Comparison of ENCODE assay signal across 8 mouse cellular contexts in the genomic region with DNA sequence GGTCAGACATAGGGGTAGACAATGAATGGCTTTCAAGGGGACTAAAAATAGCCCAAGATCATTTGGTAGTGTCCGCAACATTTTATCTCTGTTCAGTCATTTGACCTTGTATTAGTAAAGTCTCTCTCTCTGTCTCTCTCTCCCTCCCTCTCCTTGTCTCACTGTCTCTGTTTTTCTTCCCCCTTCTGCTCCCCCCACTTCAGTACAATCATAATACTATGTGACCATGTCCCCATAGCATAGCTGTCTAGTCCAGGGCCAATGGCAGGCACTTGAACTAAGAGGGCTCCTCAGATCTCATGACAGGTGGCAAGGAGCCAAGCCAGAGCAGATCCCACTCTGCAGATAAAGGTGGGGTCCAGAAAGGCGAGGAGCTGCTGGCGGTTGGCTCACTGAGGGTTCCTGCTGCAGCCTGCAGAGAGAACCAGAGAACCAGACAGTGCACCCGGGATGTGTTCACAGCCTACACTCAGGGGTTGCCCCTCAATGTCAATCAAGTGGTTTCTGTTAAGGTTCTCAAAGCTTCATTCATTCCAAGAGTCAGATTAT. TPM values are rescaled to one million over a fixed set of nuclear protein-coding genes. Genes with fewer than 3 reads are reported as not detected.
DNase-seq lines count a peak whose midpoint lies in the region; ATAC-seq lines count a peak whose summit lies in the region.

No protein-coding gene starts in this region.

- ATAC-seq in granulocyte monocyte progenitor cell, adult 5-6 weeks (replicated peaks; ENCODE audit: poor library complexity, severe bottlenecking): peak; percentile 60

- DNase-seq in lung, adult 18-20 months: peak; percentile 16 to 24
- DNase-seq in lung, postnatal 25 days (ENCODE audit: low spot score): no peak
- peak; percentile 51 to 54 for DNase-seq in kidney, postnatal 25 days
- DNase-seq in spleen, postnatal 10 days (ENCODE audit: low spot score in 2 of 2): peak; percentile 24 to 58
- DNase-seq in MN1 (ENCODE audit: low spot score): no peak
- no peak for DNase-seq in layer of hippocampus, postnatal 36 days
- DNase-seq in left cerebral cortex, postnatal 4 days: no peak

- intact Hi-C loops in left cerebral cortex, postnatal 4 days (cut with DNase I): no loop called here

RNA-seq across cellular contexts. Expression of a gene that starts 34.9 kb away (rescaled TPM):
- 50.6 and 50.9 TPM in 2 replicates for total RNA-seq in granulocyte monocyte progenitor cell, adult 5-6 weeks (2014; fragmentation: Nextera tagmentation)
- total RNA-seq in granulocyte monocyte progenitor cell, adult 5-6 weeks (2017): 31.9 and 33.1 TPM in 2 replicates
- 10 to 100 TPM; 19.7 to 22.6 TPM for total RNA-seq in layer of hippocampus, postnatal 36 days (2021)
- total RNA-seq in left cerebral cortex, postnatal 4 days (2021): 1 to 10 TPM; 4.5 to 4.8 TPM

Comparison
In these comparisons a context has a peak if more than half of its experiments do, and no peak if none do; other contexts are left out.
1. DNase-seq: peak in lung, adult 18-20 months (2 of 2), kidney, postnatal 25 days (2 of 2) and spleen, postnatal 10 days (2 of 2); none in lung, postnatal 25 days (single experiment), MN1 (single experiment), layer of hippocampus, postnatal 36 days (0 of 2) and left cerebral cortex, postnatal 4 days (single experiment).